Mouse (Mus musculus) mesoderm, embryonic 11.5 days (tissue): Measurements from ENCODE around the gene Gm45808.
"Not testable (repeated sequence)": the region's sequence is repeated elsewhere in the genome, so short reads cannot be mapped to it uniquely, and the experiment has no call there.

ENCODE experiments used
- DNase-seq: peaks from one replicate; pipeline ENCODE4 v3.0.0-alpha.2; 2012; ENCODE audit warnings: low read depth, low spot score

Gene Gm45808

GRCm38 (mm10) chr7:45486761-45487415 lies at the start of gene Gm45808:
TSS of gene Gm45808 (minus strand) at chr7:45486811.
- no peak for DNase-seq

- DNase-seq, result no peak
These were observed 49.1 kb upstream of the Gm45808 start for GRCm38 (mm10) chr7:45535676-45536075.

- no peak for DNase-seq
These were observed 44.0 kb upstream of the Gm45808 start for GRCm38 (mm10) chr7:45530643-45531042.

GRCm38 (mm10) chr7:45529461-45529860 lies 42.9 kb upstream of the Gm45808 start:
- DNase-seq, result no peak

- DNase-seq, result not testable (repeated sequence)
These were observed 40.6 kb upstream of the Gm45808 start for GRCm38 (mm10) chr7:45527169-45527568.

GRCm38 (mm10) chr7:45526474-45527120 lies 40.0 kb upstream of the Gm45808 start:
- DNase-seq, result no peak

- DNase-seq, result peak; percentile 97
These were observed 39.3 kb upstream of the Gm45808 start, which contains the start of the genes Ppp1r15a and Plekha4 for GRCm38 (mm10) chr7:45525809-45526473. TSS of gene Ppp1r15a (minus strand) at chr7:45526268. TSS of gene Plekha4 (plus strand) at chr7:45526330.

GRCm38 (mm10) chr7:45524841-45525621 lies 38.4 kb upstream of the Gm45808 start:
- no peak for DNase-seq

- no peak for DNase-seq
These were observed 37.1 kb upstream of the Gm45808 start for GRCm38 (mm10) chr7:45523678-45524170.

- DNase-seq, result no peak
These were observed 36.5 kb upstream of the Gm45808 start for GRCm38 (mm10) chr7:45522957-45523676.

GRCm38 (mm10) chr7:45522194-45522752 lies 35.7 kb upstream of the Gm45808 start:
- DNase-seq, result no peak

GRCm38 (mm10) chr7:45521728-45522184 lies 35.1 kb upstream of the Gm45808 start:
- DNase-seq, result peak; percentile 93

- DNase-seq, result no peak
These were observed 34.0 kb upstream of the Gm45808 start for GRCm38 (mm10) chr7:45520605-45521004.

GRCm38 (mm10) chr7:45519345-45520120 lies 32.9 kb upstream of the Gm45808 start:
- DNase-seq, result no peak

- no peak for DNase-seq
These were observed 32.0 kb upstream of the Gm45808 start for GRCm38 (mm10) chr7:45518618-45519017.

GRCm38 (mm10) chr7:45516846-45517245 lies 30.2 kb upstream of the Gm45808 start:
- DNase-seq, result not testable (repeated sequence)

- DNase-seq, result no peak
These were observed 28.8 kb upstream of the Gm45808 start for GRCm38 (mm10) chr7:45515436-45515835.

- no peak for DNase-seq
These were observed 27.8 kb upstream of the Gm45808 start for GRCm38 (mm10) chr7:45514411-45514810.

- peak; percentile 93 for DNase-seq
These were observed 23.5 kb upstream of the Gm45808 start, which contains the start of gene Nucb1 for GRCm38 (mm10) chr7:45509912-45510787. TSS of gene Nucb1 (minus strand) at chr7:45510406.
